Mouse (Mus musculus): ENCODE data around the gene Atf6. TPM values are rescaled to one million over a fixed set of nuclear protein-coding genes. Genes with fewer than 3 reads are reported as not detected.

Atf6 gene
- polyA plus RNA-seq (2014; fragmentation: Nextera tagmentation; extraction: Ambion mirVana), result 7.5 and 8.9 TPM in 2 replicates

GRCm38 (mm10) chr1:170867691-170868105 lies at the start of gene Atf6:
Gene Atf6, minus strand, starts transcription at chr1:170867771.
- H3K27ac ChIP-seq (ENCODE audit: low read depth, low read length), result peak within 1 kb of the TSS; percentile 33; the same call in 1 of the 2 replicates
- H3K9me3 ChIP-seq (replicated peaks; ENCODE audit: control insufficient read depth, low read length), result no peaks in the 10 kb centered on the region
- ATAC-seq (peak; percentile 81), DNase-seq (ENCODE audit: low spot score) (peak; percentile 93)
- H3K27me3 ChIP-seq (replicated peaks; ENCODE audit: control insufficient read depth, insufficient read depth, low read length), result no peaks in the 10 kb centered on the region
- under 1% methylated on average over 25 of the region's 25 CpGs for WGBS
- peaks cover 3% of the 10 kb centered on the region for H3K4me1 ChIP-seq (ENCODE audit: control insufficient read depth, insufficient read depth, low read length)
- H3K9ac ChIP-seq (ENCODE audit: low read length), result peak within 1 kb of the TSS; percentile 87
- H3K4me3 ChIP-seq (ENCODE audit: low read depth, low read length), result peak within 1 kb of the TSS; percentile 86
- peak within 1 kb of the TSS; percentile 72 for H3K4me2 ChIP-seq (ENCODE audit: low read length)
- H3K36me3 ChIP-seq (ENCODE audit: control insufficient read depth, insufficient read depth, low read length), result peaks cover 12% of the 10 kb centered on the region; the same call in 1 of the 2 replicates

DNA sequence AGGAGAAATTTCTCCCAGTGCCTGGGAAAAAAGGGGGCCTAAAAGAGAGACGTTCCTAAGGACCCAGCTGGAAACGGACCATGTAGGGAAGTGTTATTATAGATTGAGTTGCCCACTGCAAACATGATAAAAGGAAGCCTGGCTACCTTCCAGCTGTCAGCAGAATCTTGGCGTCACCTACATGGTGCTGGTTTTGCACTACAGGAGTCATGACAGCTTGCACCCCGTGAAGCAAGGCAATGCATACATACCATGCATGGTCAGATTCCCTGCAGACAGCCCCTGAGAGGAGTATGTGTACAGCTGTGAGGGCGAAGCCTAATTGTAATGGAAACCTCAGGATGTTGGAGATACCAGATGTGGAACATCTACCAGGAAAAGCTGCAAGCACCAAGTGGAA lies 48.1 kb upstream of the Atf6 start:
- Histone ChIP-seq H3K4me2 (ENCODE audit: low read length) (no peak overlapping the region), H3K9ac (ENCODE audit: low read length) (no peak overlapping the region), H3K4me1 (ENCODE audit: control insufficient read depth, insufficient read depth, low read length) (no peaks in the 10 kb centered on the region), H3K9me3 (replicated peaks; ENCODE audit: control insufficient read depth, low read length) (no peaks in the 10 kb centered on the region), H3K27me3 (replicated peaks; ENCODE audit: control insufficient read depth, insufficient read depth, low read length) (no peaks in the 10 kb centered on the region), H3K4me3 (ENCODE audit: low read depth, low read length) (no peak overlapping the region), H3K27ac (ENCODE audit: low read depth, low read length) (no peak overlapping the region), H3K36me3 (ENCODE audit: control insufficient read depth, insufficient read depth, low read length) (no peaks in the 10 kb centered on the region)
- no peak for DNase-seq (ENCODE audit: low spot score)
- no peak for ATAC-seq
- 75% methylated on average over 5 of the region's 5 CpGs for WGBS

DNA sequence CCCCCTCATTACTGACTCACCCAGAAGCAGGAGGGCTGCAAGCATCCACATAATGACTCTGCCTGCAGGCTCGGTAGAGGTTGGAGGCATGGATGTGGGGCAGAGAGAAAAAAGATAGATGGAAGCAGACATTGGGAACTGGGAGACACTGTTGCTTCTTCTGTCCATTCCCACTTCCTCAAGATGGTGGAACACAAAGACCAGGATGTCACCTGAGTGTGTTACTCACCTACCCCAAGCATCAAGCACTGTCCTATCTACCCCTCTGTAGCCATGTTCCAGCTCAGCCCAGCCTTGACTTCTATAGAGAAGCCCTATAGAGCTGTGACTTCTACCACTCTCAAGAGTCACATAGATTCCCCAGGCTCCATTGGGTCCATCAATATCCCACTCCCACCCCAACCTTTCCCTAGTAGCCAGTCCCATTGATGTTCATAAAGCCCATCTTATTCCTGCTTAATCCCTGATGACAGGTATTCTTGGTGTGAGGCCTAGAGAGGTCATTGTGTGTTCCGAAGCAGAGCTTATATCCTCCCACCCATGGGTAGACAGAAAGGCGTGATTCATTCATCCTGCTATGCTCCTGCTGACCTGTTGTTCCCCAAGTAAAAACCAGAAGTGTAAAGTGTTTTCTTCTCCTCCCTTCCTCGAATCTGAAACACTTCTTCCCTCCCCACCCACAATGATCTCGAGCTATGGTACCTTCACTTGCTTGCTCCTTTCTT lies 45.5 kb upstream of the Atf6 start, which contains the start of gene Fcrlb:
Fcrlb (minus strand) TSS at position 51 of the 725 bp plus-strand sequence.
- no peak for ATAC-seq
- Histone ChIP-seq H3K4me3 (ENCODE audit: low read depth, low read length) (no peak within 1 kb of the TSS), H3K27me3 (replicated peaks; ENCODE audit: control insufficient read depth, insufficient read depth, low read length) (peaks cover 21% of the 10 kb centered on the region), H3K27ac (ENCODE audit: low read depth, low read length) (no peak within 1 kb of the TSS), H3K4me2 (ENCODE audit: low read length) (no peak within 1 kb of the TSS), H3K4me1 (ENCODE audit: control insufficient read depth, insufficient read depth, low read length) (peaks cover 6% of the 10 kb centered on the region; the same call in 1 of the 2 replicates), H3K36me3 (ENCODE audit: control insufficient read depth, insufficient read depth, low read length) (no peaks in the 10 kb centered on the region), H3K9ac (ENCODE audit: low read length) (no peak within 1 kb of the TSS), H3K9me3 (replicated peaks; ENCODE audit: control insufficient read depth, low read length) (no peaks in the 10 kb centered on the region)
- DNase-seq (ENCODE audit: low spot score), result no peak
- 62% methylated on average over 5 of the region's 5 CpGs for WGBS

- H3K27ac ChIP-seq (ENCODE audit: low read depth, low read length), result no peak overlapping the region
- ATAC-seq, result no peak
- DNase-seq (ENCODE audit: low spot score), result no peak
- H3K4me1 ChIP-seq (ENCODE audit: control insufficient read depth, insufficient read depth, low read length), result peaks cover 6% of the 10 kb centered on the region; the same call in 1 of the 2 replicates
- H3K27me3 ChIP-seq (replicated peaks; ENCODE audit: control insufficient read depth, insufficient read depth, low read length), result peaks cover 30% of the 10 kb centered on the region
- no peaks in the 10 kb centered on the region for H3K36me3 ChIP-seq (ENCODE audit: control insufficient read depth, insufficient read depth, low read length)
- no peaks in the 10 kb centered on the region for H3K9me3 ChIP-seq (replicated peaks; ENCODE audit: control insufficient read depth, low read length)
- no peak overlapping the region for H3K9ac ChIP-seq (ENCODE audit: low read length)
- no peak overlapping the region for H3K4me2 ChIP-seq (ENCODE audit: low read length)
- WGBS, result 84% methylated on average over 11 of the region's 11 CpGs
- no peak overlapping the region for H3K4me3 ChIP-seq (ENCODE audit: low read depth, low read length)
These were observed 44.5 kb upstream of the Atf6 start for GRCm38 (mm10) chr1:170911907-170912660.

DNA sequence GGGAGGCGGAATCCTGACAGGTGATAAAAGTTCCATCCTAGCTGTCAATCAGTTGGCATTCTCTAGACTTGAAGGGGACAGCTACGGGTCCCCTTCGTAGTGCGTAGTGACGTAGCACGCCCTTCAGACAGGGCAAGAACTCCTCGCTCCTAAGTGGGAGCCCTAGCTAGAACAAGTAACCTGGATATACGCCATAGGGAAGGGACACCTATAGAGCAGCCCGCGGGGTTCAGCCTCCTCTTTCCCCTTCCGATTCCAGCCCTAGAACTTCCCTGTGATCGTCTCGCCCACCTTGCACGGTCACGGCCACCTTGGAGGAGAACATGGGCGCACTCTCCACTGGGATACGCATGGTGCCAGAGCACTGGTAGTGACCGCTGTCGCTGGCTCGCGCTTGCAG lies 40.8 kb upstream of the Atf6 start:
- H3K27ac ChIP-seq (ENCODE audit: low read depth, low read length), result no peak overlapping the region
- H3K4me2 ChIP-seq (ENCODE audit: low read length), result peak overlapping the region; percentile 95
- no peaks in the 10 kb centered on the region for H3K9me3 ChIP-seq (replicated peaks; ENCODE audit: control insufficient read depth, low read length)
- peak; percentile 33 for DNase-seq (ENCODE audit: low spot score)
- ATAC-seq, result peak; percentile 67
- 2% methylated on average over 21 of the region's 21 CpGs for WGBS
- H3K4me3 ChIP-seq (ENCODE audit: low read depth, low read length), result peak overlapping the region; percentile 53
- H3K9ac ChIP-seq (ENCODE audit: low read length), result peak overlapping the region; percentile 67
- peaks cover 44% of the 10 kb centered on the region for H3K27me3 ChIP-seq (replicated peaks; ENCODE audit: control insufficient read depth, insufficient read depth, low read length)
- H3K36me3 ChIP-seq (ENCODE audit: control insufficient read depth, insufficient read depth, low read length), result no peaks in the 10 kb centered on the region
- H3K4me1 ChIP-seq (ENCODE audit: control insufficient read depth, insufficient read depth, low read length), result peaks cover 6% of the 10 kb centered on the region; the same call in 1 of the 2 replicates

DNA sequence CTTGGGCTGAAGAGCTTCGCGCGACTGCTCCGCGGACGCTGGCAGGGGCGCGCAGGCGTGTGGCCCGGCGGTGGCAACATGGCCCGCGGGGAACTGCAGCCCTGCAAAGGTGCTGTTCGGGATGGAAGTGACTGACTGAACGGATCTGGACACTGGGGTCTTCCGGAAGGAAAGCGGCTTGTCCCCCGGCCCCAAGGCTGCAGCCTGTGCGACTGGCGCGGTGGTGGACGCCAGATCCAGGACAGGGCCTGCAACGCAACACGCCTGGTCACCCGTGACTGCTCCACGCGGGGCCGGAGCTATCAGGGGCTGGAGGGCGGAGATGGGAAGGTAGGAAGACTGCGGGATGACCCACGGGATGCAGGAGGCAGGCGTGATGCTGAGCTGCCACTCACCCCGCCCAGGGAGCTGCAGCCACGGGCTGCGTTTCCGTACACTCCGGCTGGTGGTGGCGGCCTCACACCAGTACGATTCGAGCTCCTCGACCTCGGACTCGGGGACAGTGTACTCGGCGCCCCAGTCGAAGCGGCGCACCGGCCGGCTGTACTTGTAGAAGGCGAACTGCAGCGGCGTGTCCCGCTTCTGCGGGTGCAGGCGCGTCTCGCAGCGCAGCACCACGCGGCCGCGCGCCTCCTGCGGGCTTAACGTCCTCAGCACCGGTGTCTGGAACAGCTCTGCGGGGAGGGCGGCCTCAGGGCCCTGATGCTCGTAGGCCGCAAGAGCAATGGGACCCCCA lies 40.1 kb upstream of the Atf6 start:
- under 1% methylated on average over 69 of the region's 71 CpGs for WGBS
- Histone ChIP-seq H3K4me3 (ENCODE audit: low read depth, low read length) (peak overlapping the region; percentile 53), H3K27me3 (replicated peaks; ENCODE audit: control insufficient read depth, insufficient read depth, low read length) (peaks cover 44% of the 10 kb centered on the region), H3K27ac (ENCODE audit: low read depth, low read length) (no peak overlapping the region), H3K9ac (ENCODE audit: low read length) (peak overlapping the region; percentile 67), H3K4me2 (ENCODE audit: low read length) (peak overlapping the region; percentile 95), H3K4me1 (ENCODE audit: control insufficient read depth, insufficient read depth, low read length) (peaks cover 6% of the 10 kb centered on the region; the same call in 1 of the 2 replicates), H3K9me3 (replicated peaks; ENCODE audit: control insufficient read depth, low read length) (no peaks in the 10 kb centered on the region), H3K36me3 (ENCODE audit: control insufficient read depth, insufficient read depth, low read length) (no peaks in the 10 kb centered on the region)
- ATAC-seq, result peak; percentile 83
- DNase-seq (ENCODE audit: low spot score), result peak; percentile 65

DNA sequence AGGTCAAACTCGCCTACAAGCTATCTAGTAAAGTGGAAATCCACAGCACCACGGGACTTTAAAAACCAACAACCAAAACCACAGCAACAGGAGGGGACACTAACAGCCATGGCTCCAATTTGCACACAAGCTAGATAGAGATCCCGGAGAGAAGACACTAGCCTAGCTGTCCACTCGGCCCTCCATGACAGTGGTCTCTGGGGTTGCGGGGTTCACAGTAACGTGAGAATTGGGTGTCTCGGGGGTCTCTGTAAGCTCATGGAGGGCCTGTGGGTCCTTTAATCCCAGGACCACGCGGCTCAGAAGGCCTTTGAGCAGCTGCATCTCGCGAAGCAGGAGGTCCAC lies 39.5 kb upstream of the Atf6 start:
- Histone ChIP-seq H3K4me3 (ENCODE audit: low read depth, low read length) (peak overlapping the region; percentile 53), H3K4me1 (ENCODE audit: control insufficient read depth, insufficient read depth, low read length) (peaks cover 6% of the 10 kb centered on the region; the same call in 1 of the 2 replicates), H3K9ac (ENCODE audit: low read length) (peak overlapping the region; percentile 67), H3K36me3 (ENCODE audit: control insufficient read depth, insufficient read depth, low read length) (no peaks in the 10 kb centered on the region), H3K9me3 (replicated peaks; ENCODE audit: control insufficient read depth, low read length) (no peaks in the 10 kb centered on the region), H3K27ac (ENCODE audit: low read depth, low read length) (no peak overlapping the region), H3K4me2 (ENCODE audit: low read length) (peak overlapping the region; percentile 95), H3K27me3 (replicated peaks; ENCODE audit: control insufficient read depth, insufficient read depth, low read length) (peaks cover 47% of the 10 kb centered on the region)
- WGBS, result 22% methylated on average over 11 of the region's 11 CpGs
- no peak for DNase-seq (ENCODE audit: low spot score)
- ATAC-seq, result no peak

GRCm38 (mm10) chr1:170903485-170903884 lies 35.9 kb upstream of the Atf6 start:
- no peak overlapping the region for H3K27ac ChIP-seq (ENCODE audit: low read depth, low read length)
- no peak overlapping the region for H3K9ac ChIP-seq (ENCODE audit: low read length)
- H3K4me3 ChIP-seq (ENCODE audit: low read depth, low read length), result no peak overlapping the region
- no peaks in the 10 kb centered on the region for H3K9me3 ChIP-seq (replicated peaks; ENCODE audit: control insufficient read depth, low read length)
- ATAC-seq (no peak), DNase-seq (ENCODE audit: low spot score) (no peak)
- no peak overlapping the region for H3K4me2 ChIP-seq (ENCODE audit: low read length)
- H3K4me1 ChIP-seq (ENCODE audit: control insufficient read depth, insufficient read depth, low read length), result peaks cover 3% of the 10 kb centered on the region; the same call in 1 of the 2 replicates
- peaks cover 31% of the 10 kb centered on the region for H3K27me3 ChIP-seq (replicated peaks; ENCODE audit: control insufficient read depth, insufficient read depth, low read length)
- no peaks in the 10 kb centered on the region for H3K36me3 ChIP-seq (ENCODE audit: control insufficient read depth, insufficient read depth, low read length)
- WGBS, result 88% methylated on average over 5 of the region's 5 CpGs
